ENCODE assay signal across 9 mouse cellular contexts in genomic region chr16:28752638-28753118, GRCm38 (mm10). TPM values are rescaled to one million over a fixed set of nuclear protein-coding genes. Genes with fewer than 3 reads are reported as not detected.
DNase-seq lines count a peak whose midpoint lies in the region; ATAC-seq and TF ChIP-seq lines count a peak whose summit lies in the region.
"Had no signal": no experiment of that assay in that cellular context is flagged by ENCODE, and none has a peak within 500 bp of the region (broad histone marks: within the 10 kb centered on the region; RNA-seq: fewer than 3 reads in every experiment).

Gene Fgf12, minus strand, starts transcription at chr16:28753068.

- no peaks in the 10 kb centered on the region for H3K36me3 ChIP-seq in intestine, postnatal 0 days (ENCODE audit: control insufficient read depth, insufficient read depth)
- no peaks in the 10 kb centered on the region for H3K36me3 ChIP-seq in midbrain, embryonic 10.5 days

- under 1% methylated on average over 16 of the region's 16 CpGs for WGBS in intestine, postnatal 0 days
- WGBS in midbrain, embryonic 10.5 days: under 1% methylated on average over 16 of the region's 16 CpGs

- no peak for ATAC-seq in intestine, postnatal 0 days

- TF ChIP-seq CTCF in intestine, postnatal 0 days (IDR thresholded peaks at IDR 0.05; ENCODE audit: low read depth): no peak

- no peak within 1 kb of the TSS for H3K27ac ChIP-seq in intestine, postnatal 0 days (ENCODE audit: low read depth, low read length)
- peak within 1 kb of the TSS; percentile 78 for H3K27ac ChIP-seq in midbrain, embryonic 10.5 days (replicated peaks)

- H3K4me1 ChIP-seq in intestine, postnatal 0 days (replicated peaks; ENCODE audit: control insufficient read depth, insufficient read depth, low read length): no peaks in the 10 kb centered on the region
- peaks cover 8% of the 10 kb centered on the region for H3K4me1 ChIP-seq in midbrain, embryonic 10.5 days

- no peak within 1 kb of the TSS for H3K9ac ChIP-seq in intestine, postnatal 0 days (ENCODE audit: low read depth, low read length)

- DNase-seq in embryo, embryonic 10 days (ENCODE audit: low spot score): peak; percentile 21
- no peak for DNase-seq in embryo, embryonic 9.5 days (ENCODE audit: extremely low spot score)
- peak; percentile 56 for DNase-seq in cerebellum, adult 11 months
- peak; percentile 10 to 38 for DNase-seq in frontal cortex, postnatal 10 days (ENCODE audit: low spot score in 2 of 2)
- DNase-seq in midbrain, embryonic 10.5 days (ENCODE audit: low spot score): peak; percentile 38
- no peak for DNase-seq in ovary, postnatal 10 days (ENCODE audit: low spot score)
- no peak for DNase-seq in adrenal gland, postnatal 36 days

- peak within 1 kb of the TSS; percentile 50 for H3K4me2 ChIP-seq in intestine, postnatal 0 days (replicated peaks; ENCODE audit: low read depth)

- H3K9me3 ChIP-seq in intestine, postnatal 0 days (ENCODE audit: control insufficient read depth): no peaks in the 10 kb centered on the region
- H3K9me3 ChIP-seq in midbrain, embryonic 10.5 days (replicated peaks): no peaks in the 10 kb centered on the region

- no peaks in the 10 kb centered on the region for H3K27me3 ChIP-seq in intestine, postnatal 0 days (replicated peaks; ENCODE audit: control insufficient read depth, insufficient read depth, low read length)
- H3K27me3 ChIP-seq in midbrain, embryonic 10.5 days (ENCODE audit: low read depth, poor library complexity, severe bottlenecking): no peaks in the 10 kb centered on the region

- peak within 1 kb of the TSS; percentile 11 for H3K4me3 ChIP-seq in intestine, postnatal 0 days (ENCODE audit: low read depth, low read length)
- H3K4me3 ChIP-seq in midbrain, embryonic 10.5 days: peak within 1 kb of the TSS; percentile 62

RNA-seq across cellular contexts. Expression of gene Fgf12, which starts in this region (rescaled TPM):
- 0.39 and 0.42 TPM in 2 replicates for polyA plus RNA-seq in intestine, postnatal 0 days (2015; fragmentation: Nextera tagmentation; extraction: Ambion mirVana)
- polyA plus RNA-seq in midbrain, embryonic 10.5 days (2016; fragmentation: Nextera tagmentation; extraction: Ambion mirVana): 2.7 and 3.8 TPM in 2 replicates
- total RNA-seq in adrenal gland, postnatal 36 days (2021): 1 to 10 TPM; 1.9 to 3.1 TPM
- total RNA-seq: common myeloid progenitor, adult 5-6 weeks had no signal

Comparison
In these comparisons a context has a peak if more than half of its experiments do, and no peak if none do; other contexts are left out.
1. DNase-seq: peak in embryo, embryonic 10 days (single experiment), cerebellum, adult 11 months (single experiment), frontal cortex, postnatal 10 days (2 of 2) and midbrain, embryonic 10.5 days (single experiment); none in embryo, embryonic 9.5 days (single experiment), ovary, postnatal 10 days (single experiment) and adrenal gland, postnatal 36 days (0 of 2).